Mouse (Mus musculus) kidney, postnatal 4 days (tissue): ENCODE results near the gene Npw.
"Not testable (repeated sequence)": the region's sequence is repeated elsewhere in the genome, so short reads cannot be mapped to it uniquely, and the experiment has no call there.

Source experiments
- DNase-seq, 2 experiments: peaks; one replicate each; pipeline ENCODE4 v3.0.0; 2021; ENCODE audit warnings: mixed read lengths in 2 of 2

The Npw gene

DNA sequence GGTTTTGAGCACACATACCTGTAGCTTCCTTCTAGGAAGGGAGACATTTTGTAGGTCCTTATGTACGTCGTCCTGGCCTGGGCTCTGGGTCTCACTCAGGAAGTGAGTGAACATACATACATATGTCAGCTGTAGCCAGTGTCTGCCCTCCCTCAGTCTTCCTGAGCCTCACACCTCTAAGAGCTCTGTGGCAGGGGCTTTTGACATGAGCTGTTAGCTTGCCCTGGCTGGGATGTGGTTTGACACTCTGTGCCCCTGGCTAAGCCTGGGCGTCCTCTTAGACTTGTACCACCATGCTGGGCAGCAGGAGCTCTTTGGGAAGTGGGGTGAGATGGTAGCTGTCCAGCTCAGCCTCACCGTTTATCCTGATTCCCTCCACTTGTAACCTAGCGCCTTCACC is 13.1 kb upstream of the Npw start:
- DNase-seq, result no peak

DNA sequence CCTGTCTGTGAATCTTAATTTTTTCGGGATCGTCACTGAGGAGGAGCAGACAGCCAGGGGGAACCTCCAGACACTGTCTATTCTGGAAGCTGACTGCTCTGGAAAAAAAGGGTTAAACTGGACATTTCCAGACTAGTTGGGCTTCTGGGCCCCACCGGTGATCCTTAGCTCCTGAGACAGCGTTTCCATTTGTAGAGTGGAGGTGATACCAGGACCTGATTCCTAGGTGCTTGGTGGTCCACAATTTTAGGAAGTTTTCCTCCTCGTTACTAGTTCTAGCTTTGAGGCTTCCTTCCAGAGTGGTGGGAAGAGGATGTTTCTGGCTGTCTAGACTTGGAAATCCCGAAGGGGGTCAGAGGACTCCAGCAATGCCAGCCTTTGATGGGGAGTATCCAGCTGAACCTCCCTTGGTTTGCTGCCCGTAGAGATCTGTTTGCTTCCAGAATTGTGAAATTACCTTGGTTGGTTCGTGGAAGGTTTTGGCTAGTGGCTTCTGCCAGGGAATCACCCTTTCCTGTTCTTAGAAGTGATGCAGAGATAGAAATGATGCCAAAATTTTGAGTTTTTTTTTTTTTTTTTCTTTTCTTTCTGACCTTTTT is 12.1 kb upstream of the Npw start:
- DNase-seq, result no peak

DNA sequence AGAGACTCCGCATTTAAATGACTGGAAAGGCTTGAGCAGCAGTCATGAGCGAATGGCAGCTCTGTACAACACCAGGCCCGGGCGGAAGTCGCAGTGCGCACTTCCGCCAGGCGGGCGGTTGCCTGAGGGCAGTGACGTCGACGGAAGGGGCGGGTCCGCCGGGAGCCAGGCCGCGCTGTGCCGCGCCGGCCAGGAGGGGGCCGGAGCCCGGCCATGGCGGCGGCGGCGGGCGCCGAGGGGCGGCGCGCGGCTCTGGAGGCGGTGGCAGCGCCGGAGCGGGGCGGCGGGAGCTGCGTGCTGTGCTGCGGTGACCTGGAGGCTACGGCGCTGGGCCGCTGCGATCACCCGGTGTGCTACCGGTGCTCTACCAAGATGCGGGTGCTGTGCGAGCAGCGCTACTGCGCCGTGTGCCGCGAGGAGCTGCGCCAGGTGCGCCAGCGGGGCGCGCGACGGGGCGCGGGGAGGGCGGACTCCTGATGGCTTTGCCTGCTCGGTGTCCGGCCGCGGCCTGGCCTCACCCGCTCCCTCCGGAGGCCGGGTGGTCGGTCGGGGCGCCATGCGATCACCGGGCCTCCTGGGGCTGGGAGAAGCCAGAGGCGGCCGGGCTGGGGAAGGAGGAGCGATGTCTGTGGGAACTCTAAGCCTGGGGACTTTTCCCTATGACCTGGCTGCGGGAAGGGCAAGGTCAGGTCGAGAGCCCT is 11.4 kb upstream of the Npw start, which contains the start of gene Zfp598:
Zfp598 (plus strand) TSS at position 143 of the 701 bp plus-strand sequence.
- DNase-seq, result peak; percentile 98

DNA sequence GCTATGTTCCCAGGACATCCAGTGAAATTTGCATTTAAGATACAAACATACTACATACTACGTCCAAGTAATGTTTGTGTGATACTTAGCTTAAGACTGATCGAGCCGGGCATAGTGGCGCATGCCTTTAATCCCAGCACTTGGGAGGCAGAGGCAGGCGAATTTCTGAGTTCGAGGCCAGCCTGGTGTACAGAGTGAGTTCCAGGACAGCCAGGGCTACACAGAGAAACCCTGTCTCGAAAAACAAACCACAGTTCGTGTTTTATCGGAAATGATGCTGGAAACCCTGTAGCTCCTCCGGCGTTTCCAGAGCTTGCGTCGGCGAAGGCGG is 10.9 kb upstream of the Npw start:
- not testable (repeated sequence) for DNase-seq

DNA sequence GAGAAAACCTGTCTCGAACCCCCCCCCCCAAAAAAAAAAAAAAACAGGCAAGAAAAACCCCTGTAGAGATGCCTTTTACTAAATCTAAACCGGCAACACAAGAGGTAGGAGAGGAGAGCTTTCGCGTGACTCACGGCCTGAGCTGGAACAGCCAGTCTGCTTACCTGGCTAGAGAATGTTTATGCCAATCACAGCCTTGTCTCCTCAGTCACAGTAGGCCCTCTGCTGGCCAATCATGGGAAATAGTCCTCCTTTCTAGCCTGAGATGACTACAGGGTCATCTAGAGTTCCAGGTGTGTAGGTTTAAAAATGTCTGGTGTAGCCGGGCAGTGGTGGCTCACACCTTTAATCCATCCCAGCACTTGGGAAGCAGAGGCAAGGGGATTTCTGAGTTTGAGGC is 9.2 kb upstream of the Npw start:
- DNase-seq, result peak; percentile 70 to 80

DNA sequence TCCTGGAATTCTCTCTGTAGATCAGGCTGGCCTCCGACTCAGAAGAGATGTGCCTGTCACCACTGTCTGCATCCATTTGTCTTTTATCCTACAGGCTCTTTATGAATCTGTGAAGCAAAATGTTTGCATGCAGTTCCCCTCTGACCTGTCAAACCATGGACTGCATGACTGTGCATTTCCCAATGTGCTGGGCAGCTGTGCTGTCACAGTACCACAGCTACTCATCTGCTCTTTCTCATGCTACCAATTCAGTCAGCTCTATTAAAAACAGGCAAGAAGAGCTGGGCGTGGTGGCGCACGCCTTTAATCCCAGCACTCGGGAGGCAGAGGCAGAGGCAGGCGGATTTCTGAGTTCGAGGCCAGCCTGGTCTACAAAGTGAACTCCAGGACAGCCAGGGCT is 8.8 kb upstream of the Npw start:
- DNase-seq, result not testable (repeated sequence)

DNA sequence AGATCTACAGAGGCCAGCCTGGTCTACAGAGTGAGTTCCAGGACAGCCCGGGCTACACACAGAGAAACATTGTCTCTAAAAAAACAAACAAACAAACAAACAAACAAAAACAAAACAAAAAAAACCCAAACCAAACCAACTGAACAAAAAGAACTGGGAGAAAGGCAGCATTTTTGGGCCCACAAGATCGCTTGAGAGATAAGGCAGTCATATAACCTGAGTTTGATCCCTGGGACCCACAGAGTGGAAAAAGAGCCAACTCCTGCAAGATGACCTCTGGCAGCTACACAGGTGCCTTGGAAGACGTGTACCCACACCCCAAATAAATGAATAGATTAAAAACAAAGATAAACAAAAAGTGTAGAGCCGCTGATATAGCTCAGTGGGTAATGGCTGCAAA is 3.3 kb downstream of the Npw start:
- no peak for DNase-seq

DNA sequence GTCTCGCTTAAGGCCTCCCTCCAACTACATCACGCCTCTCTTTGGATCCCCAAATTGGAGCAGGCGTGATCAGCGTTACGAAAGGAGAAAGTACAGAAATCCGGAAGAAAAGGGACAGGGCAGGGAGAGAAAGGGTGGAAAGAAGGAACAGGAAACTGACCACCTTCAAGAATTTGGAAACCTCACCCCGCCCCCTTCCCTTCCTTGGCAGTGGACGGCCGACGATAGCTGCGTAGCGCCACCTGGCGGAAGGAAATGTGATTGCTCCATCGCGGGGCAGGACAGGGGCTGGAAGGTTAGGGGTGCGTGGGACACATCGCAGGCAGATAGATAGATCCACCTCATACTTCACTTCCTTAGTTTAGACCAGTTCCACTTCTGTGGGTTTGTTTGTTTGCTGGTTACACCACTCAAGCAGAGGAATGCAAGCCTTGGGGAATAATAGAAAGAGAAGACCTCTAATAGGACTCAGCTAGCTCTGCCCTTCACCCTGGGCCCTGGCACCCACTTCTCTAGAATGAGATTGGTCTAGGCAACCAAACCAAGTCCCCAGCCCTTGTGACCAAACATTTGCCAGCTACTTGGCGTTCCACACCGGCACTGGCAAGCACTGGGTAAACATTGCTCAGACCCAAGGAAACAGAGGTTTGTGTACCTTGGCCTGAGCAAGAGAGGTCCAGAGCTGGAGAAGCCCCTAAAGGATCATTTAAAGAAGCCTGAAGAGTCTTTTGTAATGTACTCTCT is 4.1 kb downstream of the Npw start:
- DNase-seq, result peak; percentile 90 to 93

DNA sequence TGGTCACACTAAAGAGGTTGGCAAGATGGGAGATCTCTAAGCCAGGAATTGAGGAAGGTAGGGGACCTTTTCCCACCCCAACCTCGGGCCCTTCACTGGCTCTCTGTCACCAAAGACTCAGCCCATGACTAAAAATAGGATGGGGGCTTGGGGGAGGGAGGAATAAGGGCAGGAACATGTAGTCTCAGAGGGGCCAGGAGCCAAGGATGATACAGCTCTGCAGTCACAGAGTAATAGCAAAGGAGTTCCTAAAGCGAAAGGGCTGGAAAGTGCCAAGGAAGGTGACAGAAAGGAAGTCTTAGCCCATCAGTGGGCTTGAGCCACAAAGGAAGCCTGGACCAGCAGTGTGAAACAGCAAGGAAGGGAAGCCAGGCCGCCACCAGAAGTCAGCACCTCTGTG is 6.4 kb downstream of the Npw start:
- no peak for DNase-seq

DNA sequence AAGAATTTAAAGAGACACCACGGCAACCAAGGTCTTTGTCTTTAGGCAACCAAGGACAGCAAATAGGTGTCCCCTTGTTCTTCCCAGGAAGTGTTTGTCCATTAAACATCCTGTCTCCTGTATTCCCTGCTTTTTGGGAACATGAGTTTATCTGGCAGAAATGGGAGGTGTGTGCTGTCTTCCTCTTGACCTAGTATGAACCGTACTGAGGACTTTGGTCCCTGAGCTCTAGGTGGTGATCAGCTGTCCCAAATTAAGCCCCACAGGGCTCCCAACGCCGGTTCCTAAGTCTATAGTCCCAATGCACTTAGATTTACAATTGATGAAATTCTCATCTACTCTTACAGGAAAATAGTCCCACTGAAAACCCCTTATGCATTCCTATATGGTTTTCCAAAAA is 7.5 kb downstream of the Npw start:
- DNase-seq, result no peak

DNA sequence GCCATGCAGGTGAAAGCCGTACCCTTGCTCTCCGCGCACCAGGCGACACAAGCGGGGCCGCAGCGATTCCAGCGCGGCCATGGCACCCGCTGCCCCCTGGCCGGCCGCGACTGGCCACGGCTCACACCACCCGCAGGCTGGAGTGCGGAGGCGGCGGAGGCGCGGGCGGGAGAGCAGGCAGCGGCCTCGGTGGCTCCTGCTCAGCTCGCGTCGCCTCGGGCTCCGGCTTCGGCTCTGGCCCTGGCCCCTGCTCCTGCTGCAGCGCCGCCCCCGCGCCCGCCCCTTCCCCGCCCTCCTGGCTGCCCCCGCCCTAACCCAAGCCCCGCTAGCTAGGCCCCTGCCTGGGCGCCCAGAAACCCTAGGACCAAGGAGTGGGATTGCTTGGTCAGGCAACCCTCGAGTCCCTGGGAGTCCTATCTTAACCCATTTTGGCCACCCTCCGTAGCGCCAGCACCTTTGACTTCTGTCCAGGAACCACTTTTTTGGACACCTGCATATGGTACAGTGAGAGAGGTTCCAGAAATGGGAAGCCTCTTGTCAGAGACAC is 8.1 kb downstream of the Npw start, which contains the start of gene Slc9a3r2:
Slc9a3r2 (minus strand) TSS at position 258 of the 547 bp plus-strand sequence.
- DNase-seq, result peak; percentile 80 to 88

DNA sequence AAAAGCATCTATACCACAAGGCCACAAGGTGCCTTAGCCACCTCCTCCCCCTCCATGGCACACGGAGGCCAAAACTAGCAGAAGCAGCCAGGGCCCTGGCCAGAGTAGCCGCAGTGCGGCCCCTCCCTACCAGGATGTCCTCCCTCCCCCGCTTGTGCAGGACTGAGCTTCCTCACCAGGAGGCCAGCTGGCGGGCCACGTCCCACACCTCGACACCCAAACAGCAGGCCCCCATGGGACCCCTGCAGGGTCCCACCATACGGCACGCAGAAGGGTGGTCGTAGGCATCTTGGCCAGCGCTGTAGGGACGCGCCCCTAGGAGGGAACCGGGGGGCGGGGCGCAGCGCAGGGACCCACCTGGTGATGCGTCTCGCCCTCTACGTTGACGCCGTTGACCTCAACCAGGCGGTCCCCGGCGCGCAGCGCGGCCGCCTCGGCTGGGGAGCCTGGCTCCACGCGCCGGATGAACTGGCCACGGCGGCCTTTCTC is 8.6 kb downstream of the Npw start:
- peak; percentile 75 to 83 for DNase-seq

DNA sequence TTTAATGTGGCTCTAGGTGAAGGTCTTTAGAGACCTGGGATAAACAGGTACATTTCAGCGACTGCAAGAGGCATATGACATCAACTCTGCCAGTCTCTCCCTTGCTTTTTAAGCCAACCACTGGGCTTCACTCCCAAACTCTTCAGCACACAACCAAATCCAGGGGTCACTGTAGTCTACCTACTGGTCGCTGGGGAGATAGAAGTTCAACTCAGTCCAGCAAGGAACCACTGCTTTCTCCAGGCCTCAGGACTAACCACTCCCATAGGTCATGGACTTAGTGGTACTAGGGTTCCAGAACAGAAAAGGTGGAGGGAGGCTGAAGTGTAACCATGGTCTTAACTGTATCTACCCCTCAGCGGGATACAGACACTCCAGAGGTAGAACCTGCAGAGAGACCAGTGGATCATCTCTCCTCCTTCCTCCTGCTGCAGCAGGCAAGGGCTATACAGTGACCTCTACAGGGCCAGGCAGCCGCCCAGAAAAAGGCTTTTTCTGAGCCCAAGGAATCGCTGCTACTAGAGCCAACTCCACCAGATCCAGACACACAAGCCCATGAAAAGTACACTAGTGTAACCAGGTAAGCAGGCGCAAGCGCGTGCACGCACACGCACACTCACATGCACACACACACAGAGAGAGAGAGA is 9.4 kb downstream of the Npw start:
- DNase-seq, result peak; percentile 36 to 47

DNA sequence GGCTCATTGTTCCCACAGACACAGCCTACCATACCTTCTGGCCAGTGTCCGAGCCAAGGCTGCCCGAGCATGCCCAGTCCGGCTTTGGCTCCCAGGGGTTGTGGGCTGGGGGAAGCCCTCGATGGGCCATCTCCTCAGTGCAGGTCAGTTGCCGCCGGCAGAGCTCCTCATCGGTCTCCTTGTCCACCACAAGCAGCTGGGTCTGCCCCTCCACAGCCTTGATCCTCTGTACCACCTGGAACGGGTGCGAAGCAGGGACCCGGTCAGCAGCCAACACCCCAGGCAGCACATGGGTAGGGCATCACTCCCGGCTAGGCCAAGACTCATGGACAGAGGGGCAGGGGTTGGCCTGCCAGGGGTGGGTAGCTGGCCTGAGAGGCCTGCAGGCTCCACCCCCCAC is 10.8 kb downstream of the Npw start:
- peak in 1 of 2 experiments; percentile 31 for DNase-seq

DNA sequence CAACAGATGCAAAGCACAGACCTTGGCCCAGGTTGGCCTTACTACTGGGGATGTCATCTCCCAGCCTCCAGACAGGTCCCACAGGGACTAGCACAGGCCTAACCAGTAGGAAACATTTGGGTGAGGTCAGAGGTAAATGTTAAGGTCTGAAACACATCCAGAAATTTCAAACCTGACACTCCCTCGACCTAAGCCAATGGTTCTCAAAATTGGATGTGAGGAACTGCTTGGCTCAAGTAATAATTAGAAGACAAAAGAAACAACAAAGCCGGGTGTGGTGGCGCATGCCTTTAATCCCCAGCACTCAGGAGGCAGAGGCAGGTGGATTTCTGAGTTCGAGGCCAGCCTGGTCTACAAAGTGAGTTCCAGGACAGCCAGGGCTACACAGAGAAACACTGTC is 11.9 kb downstream of the Npw start:
- DNase-seq, result no peak

DNA sequence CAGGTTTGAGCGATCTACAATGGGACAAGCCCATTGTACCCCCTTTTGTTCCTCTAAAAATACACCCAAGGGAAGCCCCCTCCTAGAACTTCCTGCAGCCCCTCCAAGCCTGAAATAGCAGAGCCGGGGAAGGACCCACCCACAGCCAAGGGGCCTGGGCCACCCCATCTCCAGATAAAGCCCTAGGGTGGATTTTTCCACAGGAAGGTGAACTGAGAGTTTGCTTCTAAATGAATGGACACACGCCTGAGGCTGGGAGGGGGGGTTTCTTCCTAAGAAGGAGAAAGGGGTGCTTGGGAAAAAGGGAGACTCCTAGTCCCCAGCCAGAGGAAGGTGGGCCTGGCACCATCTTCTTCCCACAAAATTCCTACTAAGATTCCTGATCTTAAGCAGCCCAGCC is 12.3 kb downstream of the Npw start:
- DNase-seq, result peak in 1 of 2 experiments; percentile 41

DNA sequence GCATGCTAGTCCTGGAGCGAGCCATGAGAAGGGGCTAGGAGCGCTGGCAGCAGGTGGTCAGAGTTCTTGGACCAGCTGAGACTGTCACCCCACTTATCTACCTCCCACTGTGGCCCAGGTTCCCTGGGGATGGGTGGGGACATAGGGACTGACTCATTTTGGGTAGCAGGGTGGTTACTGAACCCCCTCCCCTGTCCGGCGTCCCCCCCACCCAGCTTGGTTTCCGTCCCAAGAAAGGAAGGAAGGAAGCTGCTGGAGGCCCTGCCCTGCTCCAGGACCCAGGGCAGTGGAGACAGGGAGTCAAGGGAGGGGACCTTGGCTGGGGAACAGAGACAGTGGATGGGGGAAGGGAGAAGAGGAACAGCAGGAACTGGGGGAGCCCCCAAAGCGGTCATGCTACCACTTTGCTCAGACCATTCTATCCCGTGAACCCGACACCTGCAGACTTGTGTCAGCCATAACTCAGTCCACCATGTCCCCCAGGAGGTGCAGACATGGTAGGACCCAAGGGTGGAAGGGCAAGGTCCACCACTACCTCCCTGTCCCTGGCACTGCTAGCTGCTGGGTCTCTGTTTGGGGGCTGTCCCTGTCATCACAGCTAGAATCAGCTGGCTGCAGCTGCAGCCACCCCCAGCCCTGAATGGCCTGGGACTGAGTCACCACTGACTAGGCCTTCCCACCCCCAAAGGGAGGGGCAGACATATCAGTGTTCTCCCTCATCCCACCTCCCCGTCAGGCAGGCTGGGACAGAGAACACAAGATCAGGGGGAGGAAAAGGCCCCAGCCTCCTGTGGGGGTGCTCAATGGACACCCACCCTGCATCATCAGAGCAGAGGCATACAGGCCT is 13.2 kb downstream of the Npw start:
- peak; percentile 59 to 72 for DNase-seq

DNA sequence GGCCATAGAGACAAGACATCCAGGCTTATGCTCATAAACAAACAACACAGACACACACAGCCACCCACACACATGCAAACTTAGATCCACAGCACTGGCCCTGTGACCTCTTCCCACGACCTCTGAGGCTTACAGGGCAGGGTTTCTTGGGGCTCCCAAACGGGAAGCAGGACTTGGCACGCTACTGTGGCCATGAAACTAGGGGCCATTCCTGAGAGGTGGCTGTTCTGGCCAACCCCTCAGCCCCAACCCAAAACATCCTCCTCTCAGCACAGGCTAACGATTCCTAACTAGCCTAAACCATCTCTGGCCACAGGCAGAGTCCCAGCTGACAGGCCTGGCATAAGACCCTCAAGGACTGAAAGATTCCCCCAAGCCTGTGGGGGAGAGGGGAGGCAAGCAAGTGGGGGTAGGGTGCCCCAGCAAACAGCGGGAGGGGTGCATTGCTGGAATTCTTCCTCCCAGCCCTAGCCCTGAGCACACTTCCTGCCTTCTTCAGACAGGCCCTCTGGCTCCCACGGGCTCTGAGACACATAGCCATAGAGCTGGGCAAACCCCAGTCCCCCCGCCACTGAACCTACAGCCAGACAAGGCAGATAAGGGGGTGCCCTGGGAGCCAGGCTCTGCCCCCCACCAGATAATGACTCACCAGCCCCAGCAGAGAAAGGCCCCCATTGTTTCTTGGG is 14.1 kb downstream of the Npw start:
- DNase-seq, result peak; percentile 61 to 75

DNA sequence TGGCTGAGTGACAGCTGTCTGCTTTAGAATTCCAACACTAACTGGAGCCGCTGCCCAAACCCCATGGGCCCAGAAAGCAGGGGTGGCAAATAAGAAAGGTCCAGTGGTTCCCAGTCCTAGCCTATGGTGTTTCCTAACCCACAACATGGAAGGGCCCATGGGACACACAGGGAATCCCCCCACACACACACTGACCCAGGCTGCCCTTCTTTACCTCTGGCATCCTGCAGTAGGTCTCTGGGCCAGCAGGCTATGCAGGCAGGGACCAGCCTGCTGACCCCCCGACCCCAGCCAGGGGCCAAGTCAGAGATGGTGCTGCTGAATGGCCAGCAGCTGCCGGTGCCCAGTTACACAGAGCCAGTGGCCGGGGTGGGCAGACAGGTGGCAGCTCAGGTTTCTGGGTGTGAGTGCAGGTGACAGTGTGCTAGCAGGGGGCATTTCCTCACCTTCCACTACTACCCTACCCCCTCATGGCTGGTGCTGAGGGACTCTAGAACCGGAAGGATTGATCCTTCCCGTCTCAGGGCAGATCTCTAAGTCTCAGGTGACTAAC is 15.4 kb downstream of the Npw start:
- no peak for DNase-seq

DNA sequence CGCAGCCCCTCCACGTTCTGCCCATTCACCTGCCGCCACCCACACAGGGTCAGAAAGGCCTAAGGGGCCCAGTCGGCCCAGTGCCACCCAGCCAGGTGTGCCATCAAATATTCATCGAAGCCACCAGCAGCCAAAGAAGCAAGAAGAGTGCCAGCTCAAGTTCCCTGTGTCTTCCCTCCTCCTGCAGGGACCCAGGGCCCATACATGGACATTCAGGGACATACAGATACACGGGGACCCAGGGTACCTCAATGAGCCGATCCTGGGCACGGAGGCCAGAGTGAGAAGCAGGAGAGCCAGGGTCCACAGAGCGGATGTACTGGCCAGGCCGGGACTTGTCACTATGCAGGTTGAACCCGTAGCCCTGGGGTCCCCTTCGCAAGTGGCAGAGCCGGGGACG is 16.3 kb downstream of the Npw start:
- DNase-seq, result no peak

DNA sequence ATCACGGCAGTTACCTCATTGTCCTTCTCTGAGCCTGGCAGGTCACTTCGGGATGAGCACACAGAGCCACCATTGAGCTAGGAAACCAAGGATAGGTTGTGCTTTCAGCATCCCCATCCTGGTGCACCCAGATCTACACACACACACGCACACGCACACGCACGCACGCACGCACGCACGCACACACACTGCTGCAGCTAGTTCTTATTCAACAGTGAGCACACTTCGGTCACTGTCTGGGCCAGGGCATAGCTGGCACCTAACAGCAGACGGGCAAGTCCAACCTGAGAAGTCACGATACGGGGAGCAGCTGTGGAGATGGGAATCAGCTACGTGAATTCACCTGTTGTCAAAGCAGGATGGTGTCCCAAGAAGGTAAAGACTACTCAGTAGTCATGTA is 17.7 kb downstream of the Npw start:
- no peak for DNase-seq
